Mouse (Mus musculus) adrenal gland, adult 8-10 months (tissue): ENCODE results near the gene 1700003E16Rik. TPM values are rescaled to one million over a fixed set of nuclear protein-coding genes. Genes with fewer than 3 reads are reported as not detected.

Experiments used
- DNase-seq: peaks from one replicate; pipeline ENCODE4 v3.0.0; 2022
- total RNA-seq, 4 experiments: library from RNA; stranded (reverse); gene quantifications; 2 replicates each; pipeline ENCODE4 v1.2.4; 2022

Gene 1700003E16Rik
- total RNA-seq, 4 experiments from 2014 or later = 1.2 to 2.6 (median 1.9) TPM

GRCm38 (mm10) chr6:83161442-83161841, 5.2 kb downstream of the 1700003E16Rik start:
- no peak for DNase-seq

- DNase-seq = peak; percentile 48
Observed at GRCm38 (mm10) chr6:83161921-83162641, 5.9 kb downstream of the 1700003E16Rik start.

- peak; percentile 51 for DNase-seq
Observed at GRCm38 (mm10) chr6:83162701-83163100, 6.5 kb downstream of the 1700003E16Rik start.

GRCm38 (mm10) chr6:83165026-83165606, 8.9 kb downstream of the 1700003E16Rik start:
- DNase-seq = no peak

GRCm38 (mm10) chr6:83165607-83166242, 9.5 kb downstream of the 1700003E16Rik start, which contains the start of gene Dctn1:
Dctn1 (plus strand) TSS chr6:83165920.
- DNase-seq = peak; percentile 94

- no peak for DNase-seq
Observed at GRCm38 (mm10) chr6:83166243-83166630, 10.0 kb downstream of the 1700003E16Rik start.

- no peak for DNase-seq
Observed at GRCm38 (mm10) chr6:83169872-83170271, 13.7 kb downstream of the 1700003E16Rik start.

- no peak for DNase-seq
Observed at GRCm38 (mm10) chr6:83171063-83171462, 14.9 kb downstream of the 1700003E16Rik start.

- DNase-seq = no peak
Observed at GRCm38 (mm10) chr6:83172240-83172920, 16.2 kb downstream of the 1700003E16Rik start.

- no peak for DNase-seq
Observed at GRCm38 (mm10) chr6:83175996-83176395, 19.8 kb downstream of the 1700003E16Rik start.

GRCm38 (mm10) chr6:83179390-83180117, 23.4 kb downstream of the 1700003E16Rik start:
- DNase-seq = no peak

- DNase-seq = no peak
Observed at GRCm38 (mm10) chr6:83180605-83181004, 24.4 kb downstream of the 1700003E16Rik start.

GRCm38 (mm10) chr6:83184858-83185435, 28.7 kb downstream of the 1700003E16Rik start:
- no peak for DNase-seq

GRCm38 (mm10) chr6:83185895-83186861, 30.0 kb downstream of the 1700003E16Rik start:
- DNase-seq = no peak

GRCm38 (mm10) chr6:83186946-83187345, 30.7 kb downstream of the 1700003E16Rik start:
- DNase-seq = no peak

- DNase-seq = no peak
Observed at GRCm38 (mm10) chr6:83193571-83193970, 37.4 kb downstream of the 1700003E16Rik start.

GRCm38 (mm10) chr6:83197345-83198004, 41.3 kb downstream of the 1700003E16Rik start:
- DNase-seq = peak; percentile 67

GRCm38 (mm10) chr6:83203320-83203719, 47.1 kb downstream of the 1700003E16Rik start:
- no peak for DNase-seq

- no peak for DNase-seq
Observed at GRCm38 (mm10) chr6:83205851-83206250, 49.6 kb downstream of the 1700003E16Rik start.

- no peak for DNase-seq
Observed at GRCm38 (mm10) chr6:83206321-83206720, 50.1 kb downstream of the 1700003E16Rik start.
